Mouse (Mus musculus) liver (tissue): Measurements from ENCODE around the gene Aurkaip1.

ENCODE experiments used
- DNase-seq: peaks from one replicate; pipeline ENCODE4 v3.0.0-alpha.2; 2020; ENCODE audit warnings: mixed read lengths

The Aurkaip1 gene

GRCm38 (mm10) chr4:155853421-155853820 lies 22.3 kb downstream of the Aurkaip1 start:
- no peak for DNase-seq

- no peak for DNase-seq
Measured at GRCm38 (mm10) chr4:155854991-155855390, 23.9 kb downstream of the Aurkaip1 start.

DNA sequence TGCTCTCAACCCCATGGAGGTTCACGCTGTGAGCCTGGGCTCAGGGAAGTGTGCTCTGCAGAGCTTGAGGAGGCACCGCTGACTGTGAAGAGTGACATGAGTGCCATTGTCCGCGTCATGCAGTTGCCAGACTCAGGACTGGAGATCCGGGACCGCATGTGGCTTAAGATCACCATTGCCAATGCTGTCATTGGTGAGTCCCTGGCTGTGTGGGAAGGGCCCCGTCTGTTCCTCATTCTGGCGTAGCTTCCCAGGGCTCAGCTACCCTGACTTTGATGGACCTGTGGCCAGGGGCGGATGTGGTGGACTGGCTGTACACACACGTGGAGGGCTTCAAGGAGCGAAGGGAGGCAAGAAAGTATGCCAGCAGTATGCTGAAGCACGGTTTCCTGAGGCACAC lies 25.0 kb downstream of the Aurkaip1 start:
- no peak for DNase-seq

DNA sequence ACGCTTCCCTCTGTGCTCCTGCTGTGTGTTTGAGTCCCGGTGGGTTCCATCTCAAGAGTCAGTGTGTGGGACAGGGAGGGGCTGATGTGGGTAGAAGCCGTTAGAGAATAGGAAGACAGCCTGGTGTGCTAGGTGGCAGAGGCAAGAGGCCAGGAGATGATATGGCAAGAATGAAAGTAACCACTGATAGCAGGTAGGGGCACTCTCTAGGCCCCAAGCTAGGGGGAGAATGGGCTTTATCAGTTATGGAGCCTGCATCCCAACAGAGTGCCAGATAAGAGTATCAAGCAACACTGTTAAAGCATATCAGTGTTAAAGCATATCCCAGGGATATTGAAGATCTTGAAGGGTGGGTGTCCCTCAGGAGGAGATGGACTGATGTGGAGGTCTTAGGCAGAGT lies 25.8 kb downstream of the Aurkaip1 start:
- peak; percentile 2 for DNase-seq

DNA sequence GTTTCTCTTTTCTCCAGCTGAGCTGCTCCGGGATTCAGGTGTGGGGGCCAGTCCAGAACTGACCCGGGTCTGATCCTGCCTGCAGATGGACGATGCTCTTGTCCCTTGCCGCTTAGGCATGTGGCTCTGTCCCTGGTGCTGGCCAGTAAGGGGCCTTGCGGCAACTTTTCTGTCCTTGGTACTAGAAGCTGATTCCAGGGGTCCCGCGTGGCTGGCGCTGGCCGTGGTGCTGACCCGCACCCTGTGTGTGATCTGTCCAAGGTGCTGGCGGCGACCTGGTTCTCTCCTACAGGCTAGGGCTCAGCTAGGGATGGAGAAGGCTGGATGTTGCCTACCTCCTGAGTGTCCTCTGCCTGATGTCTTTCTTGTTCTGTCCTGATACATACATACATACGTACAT lies 28.2 kb downstream of the Aurkaip1 start:
- peak; percentile 76 for DNase-seq

DNA sequence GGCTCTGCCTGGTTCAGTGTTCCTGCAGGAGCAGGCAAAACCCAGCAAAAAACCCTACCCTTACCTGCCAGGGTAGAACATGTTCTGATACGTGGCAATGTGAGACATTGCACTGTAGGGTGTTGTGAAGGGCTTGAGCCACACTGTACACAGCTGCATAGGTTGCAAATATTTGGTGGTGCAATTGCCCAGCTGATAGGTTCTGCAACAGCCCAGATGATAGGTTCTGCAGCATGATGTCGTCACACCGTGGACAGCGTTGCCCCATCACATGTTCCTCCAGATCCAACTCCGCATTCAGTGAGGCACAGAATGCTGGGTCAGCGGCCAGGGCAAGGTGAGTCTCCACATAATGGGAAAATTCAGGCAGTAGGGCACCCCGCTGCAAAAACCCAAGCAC lies 30.7 kb downstream of the Aurkaip1 start:
- no peak for DNase-seq

DNA sequence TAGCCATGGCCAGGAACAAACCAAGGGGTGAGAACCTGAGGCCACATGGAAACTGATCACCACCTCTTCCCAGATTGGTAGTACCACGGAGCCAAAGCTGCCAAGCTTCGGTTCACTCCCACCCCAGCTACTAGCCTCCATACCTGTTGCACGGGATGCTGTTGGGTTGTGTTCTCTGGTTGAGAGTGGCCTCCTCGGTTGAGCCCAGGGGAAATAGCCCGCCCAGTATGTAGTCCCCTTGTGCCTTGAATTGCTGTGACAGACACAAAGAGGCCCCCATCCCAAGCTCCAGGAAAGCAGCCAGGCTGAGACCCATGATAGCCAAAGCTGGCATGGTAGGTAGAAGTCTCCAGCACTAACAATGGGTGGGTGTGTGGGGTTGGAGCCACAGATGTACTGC lies 31.9 kb downstream of the Aurkaip1 start, which contains the start of gene Tas1r3:
Gene Tas1r3 (minus strand): TSS at position 362 of the 400 bp plus-strand sequence.
- DNase-seq: no peak

DNA sequence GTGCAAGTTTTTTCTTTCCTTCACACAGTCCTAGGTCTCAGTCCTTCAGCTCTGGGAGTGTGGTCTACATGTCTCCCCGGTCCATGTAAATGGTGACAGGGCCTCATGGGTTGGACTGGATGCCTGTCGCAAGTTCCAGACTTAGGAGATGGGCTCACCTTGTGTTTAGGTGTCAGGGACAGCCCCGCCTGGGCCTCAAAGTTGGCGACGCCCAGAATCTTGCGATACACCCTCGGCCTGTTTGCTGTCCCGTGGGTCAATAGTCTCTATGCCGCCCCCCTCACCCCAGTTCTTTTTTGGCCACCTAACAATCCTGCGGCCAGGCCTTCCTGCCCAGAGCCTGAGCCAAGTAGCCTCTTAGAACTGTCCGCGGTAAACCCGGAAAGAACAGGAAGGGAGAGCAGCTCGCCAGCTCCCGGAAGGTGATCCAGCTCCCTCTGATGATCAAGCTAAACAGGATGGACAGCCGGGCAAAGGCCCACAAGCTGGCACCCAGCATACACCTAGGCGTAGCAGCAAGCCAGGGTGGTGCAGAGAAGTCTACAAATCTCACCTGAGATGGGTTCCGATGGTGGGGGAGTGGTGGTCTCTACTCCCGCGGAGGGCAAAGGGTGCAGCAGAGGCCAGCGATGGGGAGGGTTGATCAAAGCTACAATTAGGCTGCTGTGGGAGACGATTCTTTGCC lies 37.7 kb downstream of the Aurkaip1 start:
- peak; percentile 35 for DNase-seq

- peak; percentile 97 for DNase-seq
Measured at GRCm38 (mm10) chr4:155869317-155870033, 38.4 kb downstream of the Aurkaip1 start, which contains the start of the genes Cptp and Ints11. Cptp (minus strand) TSS chr4:155869440. Ints11 (plus strand) TSS chr4:155869546.

DNA sequence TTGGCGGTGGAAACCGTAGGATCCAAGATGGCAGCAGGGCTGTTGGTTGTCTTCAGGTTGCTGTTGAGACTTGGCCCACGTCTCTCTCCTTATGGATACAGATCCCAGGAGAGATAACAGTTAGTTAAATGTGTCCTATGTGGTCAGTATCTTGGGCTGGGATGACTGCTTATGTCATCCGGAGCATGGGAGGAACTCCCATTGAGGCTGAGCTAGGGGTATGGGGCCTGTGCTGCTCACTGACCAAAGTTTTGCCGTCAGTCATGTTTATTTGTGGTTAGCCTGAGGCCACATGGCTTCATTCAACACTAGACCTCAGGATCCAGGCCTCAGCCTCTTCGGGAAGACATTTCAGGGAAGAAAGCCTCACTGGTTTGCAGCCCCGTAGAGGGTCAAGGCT lies 40.3 kb downstream of the Aurkaip1 start:
- no peak for DNase-seq
